Mouse (Mus musculus): ENCODE data around the gene Hcar1.

Gene Hcar1

GRCm38 (mm10) chr5:123879928-123880327 is at the start of gene Hcar1:
TSS of gene Hcar1 (minus strand) at chr5:123880020.
- peak; percentile 36 for DNase-seq (ENCODE audit: low spot score)

- no peak for DNase-seq (ENCODE audit: low spot score)
These were observed 47.3 kb upstream of the Hcar1 start, which contains the start of gene Gm43518 for GRCm38 (mm10) chr5:123927118-123927517. TSS of gene Gm43518 (plus strand) at chr5:123927418.

- no peak for DNase-seq (ENCODE audit: low spot score)
These were observed 42.3 kb upstream of the Hcar1 start for GRCm38 (mm10) chr5:123922112-123922511.

DNA sequence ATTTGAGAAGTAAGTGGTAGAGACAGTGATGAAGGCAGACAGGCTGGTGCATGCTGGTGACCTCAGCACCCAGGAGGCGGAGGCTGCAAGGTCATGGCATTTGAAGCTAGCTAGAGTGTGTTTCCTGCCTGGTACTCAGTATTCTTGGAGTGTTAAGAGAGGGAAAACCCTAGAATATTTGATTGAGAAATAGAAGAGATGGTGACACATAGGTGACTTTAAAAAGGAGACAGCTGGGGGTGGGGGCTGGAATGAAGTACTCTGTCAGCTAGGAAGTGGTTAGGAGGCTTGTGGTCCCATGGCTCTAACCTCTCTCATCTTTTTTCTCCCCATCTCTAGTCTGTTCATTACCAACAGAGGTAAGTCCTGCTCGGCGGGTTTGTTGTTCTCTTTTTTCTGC is 35.0 kb upstream of the Hcar1 start:
- DNase-seq (ENCODE audit: low spot score): no peak

GRCm38 (mm10) chr5:123907631-123907977 is 27.8 kb upstream of the Hcar1 start:
- no peak for DNase-seq (ENCODE audit: low spot score)

DNA sequence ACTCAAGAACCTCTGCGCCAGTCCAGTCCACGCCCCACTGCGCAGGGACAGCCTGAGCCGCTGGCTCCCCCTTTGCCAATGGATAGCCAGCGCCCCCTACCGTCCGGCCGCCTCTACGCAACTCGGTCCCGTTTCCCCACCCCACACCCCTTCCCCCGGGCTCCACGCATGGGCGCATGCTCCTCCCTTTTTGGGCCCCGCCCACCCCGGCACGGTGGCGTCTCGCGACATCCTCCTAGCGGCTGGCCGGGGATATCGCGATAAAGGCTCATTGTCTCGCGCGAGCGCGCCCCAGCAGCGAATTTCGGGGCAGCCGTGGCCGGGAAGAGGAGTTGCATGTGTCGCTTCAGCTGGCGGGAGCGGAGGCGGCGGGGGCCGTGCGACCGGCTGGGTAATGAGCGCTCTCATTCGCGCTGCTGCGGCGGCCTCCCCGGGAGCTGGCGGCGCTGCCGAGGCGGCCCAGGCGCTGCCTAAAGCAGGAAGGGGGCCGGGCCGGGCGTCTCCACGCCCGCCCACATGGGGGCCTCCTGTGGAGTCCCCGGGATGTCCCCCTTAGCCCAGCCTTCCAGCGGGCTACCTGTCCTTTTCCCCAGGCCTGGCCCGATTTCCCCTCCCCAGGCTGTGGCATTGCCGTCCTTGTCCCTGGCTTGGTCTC is 27.3 kb upstream of the Hcar1 start, which contains the start of gene Denr:
Denr (plus strand) TSS at position 200 of the 655 bp plus-strand sequence.
- DNase-seq (ENCODE audit: low spot score): peak; percentile 100

- no peak for DNase-seq (ENCODE audit: low spot score)
These were observed 26.5 kb upstream of the Hcar1 start for GRCm38 (mm10) chr5:123906146-123906975.

DNA sequence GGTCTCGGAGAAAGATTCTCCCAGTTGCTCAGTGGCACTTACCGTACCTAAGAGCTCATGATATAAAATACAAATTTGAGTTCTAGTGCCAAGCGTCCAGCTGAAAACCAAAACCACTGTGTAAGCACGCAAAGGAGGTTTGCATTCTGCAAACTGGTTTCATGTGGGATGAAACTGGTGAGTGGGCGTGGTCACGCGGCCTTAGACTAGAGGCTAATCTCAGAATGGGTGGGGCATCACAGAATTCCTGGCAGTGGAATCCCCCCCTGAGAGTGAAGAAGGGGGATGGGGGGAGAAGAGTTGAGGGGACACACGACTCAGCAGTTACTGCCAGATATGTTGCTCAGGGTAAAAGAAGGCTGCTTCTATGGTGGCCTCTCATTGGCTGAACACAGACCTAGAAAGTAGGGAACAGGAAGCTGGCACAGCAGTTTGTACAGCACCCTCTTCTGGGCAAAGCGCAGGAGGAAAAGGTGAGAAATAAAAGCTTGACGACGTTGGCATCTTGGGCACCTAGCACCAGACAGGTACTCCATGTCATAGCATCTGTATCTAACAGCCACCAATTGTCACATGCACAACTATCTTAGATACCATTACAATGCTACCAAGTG is 24.3 kb upstream of the Hcar1 start:
- no peak for DNase-seq (ENCODE audit: low spot score)

DNA sequence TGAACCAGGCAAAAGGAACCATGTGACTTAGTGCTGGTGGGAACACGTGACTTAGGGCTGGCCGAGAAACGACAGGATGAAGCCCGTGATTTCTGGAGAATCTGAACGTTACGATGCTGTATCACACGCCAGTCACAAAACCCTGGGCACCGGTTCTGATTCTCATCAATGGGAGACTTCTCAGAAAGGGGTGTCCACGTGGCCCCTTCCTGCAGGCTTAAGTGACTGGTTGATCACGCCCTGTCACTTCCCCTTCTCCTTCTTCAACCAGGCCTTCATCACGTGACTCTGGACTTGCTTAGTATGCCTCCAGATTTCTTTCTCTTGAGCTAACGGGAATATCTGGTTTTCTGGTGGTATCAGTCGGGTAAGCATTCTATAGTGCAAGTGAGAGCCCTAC is 17.5 kb upstream of the Hcar1 start:
- DNase-seq (ENCODE audit: low spot score): no peak

DNA sequence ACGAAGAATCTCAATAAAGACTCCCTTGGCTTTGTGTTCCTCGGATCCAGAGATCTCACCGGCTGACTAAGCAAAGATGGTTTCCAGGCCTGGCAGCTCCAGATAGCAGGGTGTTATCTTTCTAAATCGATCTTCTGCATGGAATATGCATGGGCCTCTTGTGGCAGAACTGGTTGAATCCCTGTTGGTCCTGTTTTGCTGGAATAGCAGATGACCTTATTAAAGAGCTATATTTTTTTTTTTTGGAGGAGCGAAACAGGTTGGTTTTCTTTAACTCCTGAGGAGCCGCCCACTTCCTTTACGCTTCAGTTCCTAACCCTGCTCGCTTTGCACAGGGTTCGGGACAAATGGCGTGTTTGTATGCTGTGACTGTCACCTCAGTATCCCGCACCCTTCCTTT is 16.6 kb upstream of the Hcar1 start:
- DNase-seq (ENCODE audit: low spot score): no peak

- DNase-seq (ENCODE audit: low spot score): no peak
These were observed 13.7 kb upstream of the Hcar1 start for GRCm38 (mm10) chr5:123893520-123893919.

DNA sequence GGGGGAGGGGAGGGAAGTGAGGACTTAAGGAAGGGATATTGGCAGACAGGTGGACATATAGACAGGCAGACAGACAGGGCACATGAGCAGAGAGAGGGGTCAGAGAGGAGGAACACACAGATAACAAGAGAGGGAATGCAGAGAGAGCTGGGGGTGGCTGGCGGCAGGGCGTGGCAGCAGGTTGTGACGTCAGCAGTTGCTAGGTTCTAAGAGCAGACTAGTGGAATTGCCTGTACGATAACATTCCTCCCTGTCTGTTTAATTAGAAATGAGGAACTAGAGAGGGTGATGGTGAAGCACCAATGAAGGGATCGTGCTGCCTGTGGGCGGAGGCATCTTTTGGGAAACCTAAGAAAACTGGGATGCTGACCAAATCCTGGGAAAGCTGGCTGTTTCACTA is 11.8 kb upstream of the Hcar1 start:
- peak; percentile 21 for DNase-seq (ENCODE audit: low spot score)

GRCm38 (mm10) chr5:123890987-123891386 is 11.2 kb upstream of the Hcar1 start:
- DNase-seq (ENCODE audit: low spot score): no peak

DNA sequence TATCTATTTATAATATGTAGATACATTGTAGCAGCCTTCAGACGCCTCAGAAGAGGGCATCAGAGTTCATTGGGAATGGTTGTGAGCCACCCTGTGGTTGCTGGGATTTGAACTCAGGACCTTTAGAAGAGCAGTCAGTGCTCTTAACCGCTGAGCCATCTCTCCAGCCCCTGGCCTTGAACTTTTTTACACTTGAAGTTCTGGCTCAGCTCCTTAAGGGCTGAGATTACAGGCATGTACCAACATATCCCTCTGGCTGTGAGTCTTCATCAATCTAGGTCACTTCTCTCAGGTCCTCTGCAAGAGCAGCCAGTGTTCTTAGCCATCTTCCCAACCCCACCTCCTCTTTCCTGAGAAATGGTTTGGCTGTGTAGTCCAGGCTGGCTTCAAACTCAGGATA is 10.5 kb upstream of the Hcar1 start:
- no peak for DNase-seq (ENCODE audit: low spot score)

- DNase-seq (ENCODE audit: low spot score): no peak
These were observed 6.5 kb upstream of the Hcar1 start for GRCm38 (mm10) chr5:123886365-123886764.

DNA sequence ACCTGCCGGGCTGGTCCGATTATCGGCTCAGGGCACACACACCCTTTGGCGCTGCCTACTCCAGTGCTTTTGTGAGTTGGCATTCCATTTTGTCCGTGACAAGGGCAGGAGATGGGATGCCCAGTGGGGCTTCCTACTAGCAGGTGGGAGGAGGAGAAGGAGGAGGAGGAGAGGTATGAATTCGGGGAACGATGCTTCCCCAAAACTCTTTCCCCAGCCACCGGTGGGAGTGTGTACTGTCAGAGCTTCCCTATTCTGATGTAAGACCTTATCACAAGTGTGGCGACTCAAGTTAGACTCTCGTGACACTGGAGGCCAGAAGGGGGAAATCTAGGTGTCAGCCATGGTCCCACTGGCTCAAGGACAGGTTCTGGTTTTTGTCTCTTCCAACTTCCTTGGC is 4.5 kb upstream of the Hcar1 start:
- no peak for DNase-seq (ENCODE audit: low spot score)

- no peak for DNase-seq (ENCODE audit: low spot score)
These were observed 4.1 kb upstream of the Hcar1 start for GRCm38 (mm10) chr5:123883891-123884290.

- no peak for DNase-seq (ENCODE audit: low spot score)
These were observed 958 bp upstream of the Hcar1 start for GRCm38 (mm10) chr5:123880778-123881177.

GRCm38 (mm10) chr5:123878056-123878455 is 1.8 kb downstream of the Hcar1 start:
- DNase-seq (ENCODE audit: low spot score): no peak

GRCm38 (mm10) chr5:123874177-123874576 is 5.6 kb downstream of the Hcar1 start:
- no peak for DNase-seq (ENCODE audit: low spot score)

- DNase-seq (ENCODE audit: low spot score): no peak
These were observed 10.2 kb downstream of the Hcar1 start for GRCm38 (mm10) chr5:123869615-123870014.

DNA sequence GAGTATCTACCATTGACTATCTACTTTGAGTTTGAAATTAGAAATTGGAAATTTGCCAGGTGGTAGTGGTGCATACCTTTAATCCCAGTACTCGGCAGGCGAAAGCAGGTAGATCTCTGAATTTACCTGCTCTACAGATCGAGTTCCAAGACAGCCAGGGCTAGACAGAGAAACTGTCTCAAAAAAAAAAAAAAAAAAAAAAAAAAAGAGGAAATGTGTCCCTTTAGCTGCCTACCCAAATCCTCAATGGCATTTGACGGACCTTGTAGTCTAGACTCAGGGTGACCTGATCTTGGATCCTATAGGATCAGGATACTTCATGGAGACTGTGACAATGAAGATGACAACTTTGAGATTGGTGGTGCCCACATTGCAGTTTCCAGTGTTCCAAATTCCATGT is 13.4 kb downstream of the Hcar1 start:
- no peak for DNase-seq (ENCODE audit: low spot score)

- no peak for DNase-seq (ENCODE audit: low spot score)
These were observed 14.5 kb downstream of the Hcar1 start, which contains the start of gene Hcar2 for GRCm38 (mm10) chr5:123865365-123865764. TSS of gene Hcar2 (minus strand) at chr5:123865499.
